Mouse (Mus musculus) CH12.LX (cell line): ENCODE measurements around the gene Sfswap. TPM values are rescaled to one million over a fixed set of nuclear protein-coding genes. Genes with fewer than 3 reads are reported as not detected.

ENCODE experiments used
- DNase-seq: peaks from one replicate; pipeline ENCODE4 v3.0.0-alpha.2; 2013; ENCODE audit errors: extremely low read depth
- H3K27ac ChIP-seq: 2 replicates; pipeline ENCODE4 v1.5.1; 2012; ENCODE audit warnings: low read depth, mild to moderate bottlenecking, control low read depth, moderate library complexity; ENCODE audit not compliant: insufficient read depth
- H3K27me3 ChIP-seq: replicated peaks from 2 replicates; pipeline ENCODE3; 2012; ENCODE audit warnings: inconsistent platforms
- H3K36me3 ChIP-seq, 2 experiments: replicated peaks in 1 of 2; 2 replicates each; pipeline versions ENCODE3 to v1.6.1; 2012; ENCODE audit warnings: inconsistent platforms in 1 of 2, low read length in 1 of 2, mild to moderate bottlenecking in 1 of 2, mixed read lengths in 1 of 2, moderate library complexity in 1 of 2; ENCODE audit not compliant: control insufficient read depth in 1 of 2, insufficient read depth in 1 of 2
- H3K4me1 ChIP-seq, 2 experiments: 2 replicates each; pipeline ENCODE4 v1.6.1; 2012; ENCODE audit warnings: inconsistent platforms in 1 of 2, moderate library complexity in 1 of 2; ENCODE audit not compliant: insufficient read depth in 2 of 2, control insufficient read depth in 1 of 2
- H3K4me2 ChIP-seq: 2 replicates; pipeline ENCODE4 v1.6.1; 2012; ENCODE audit warnings: low read depth, mild to moderate bottlenecking, control low read depth; ENCODE audit not compliant: poor library complexity, insufficient read depth, severe bottlenecking
- H3K4me3 ChIP-seq, 3 experiments: fragments of 150-350 bp in 1 of 3; sonication (generic) in 1 of 3; replicated peaks in 1 of 3; 2 replicates each; pipeline versions ENCODE3 to v1.5.1; 2011 to 2012; ENCODE audit warnings: low read depth in 2 of 3, low read length in 2 of 3, mild to moderate bottlenecking in 2 of 3, moderate library complexity in 2 of 3, control low read depth in 1 of 3, improper control_type of control experiment in 1 of 3, inconsistent platforms in 1 of 3, mixed read lengths in 1 of 3; ENCODE audit not compliant: poor library complexity in 1 of 3
- H3K79me2 ChIP-seq: replicated peaks from 2 replicates; pipeline ENCODE4 v1.6.1; 2012; ENCODE audit warnings: mild to moderate bottlenecking, moderate library complexity; ENCODE audit not compliant: control insufficient read depth, poor library complexity, insufficient read depth, severe bottlenecking; ENCODE audit errors: extremely low read depth
- H3K9ac ChIP-seq: 2 replicates; pipeline ENCODE4 v1.6.1; 2012; ENCODE audit warnings: low read depth, mild to moderate bottlenecking, control low read depth, moderate library complexity; ENCODE audit not compliant: insufficient read depth
- H3K9me3 ChIP-seq: replicated peaks from 2 replicates; pipeline ENCODE3; 2012; ENCODE audit warnings: low read length, inconsistent platforms, mixed read lengths
- BHLHE40 ChIP-seq: IDR thresholded peaks from 2 replicates; pipeline ENCODE4 v1.6.1; 2011; ENCODE audit warnings: mild to moderate bottlenecking, low read depth, low read length, improper control_type of control experiment
- CHD2 ChIP-seq: IDR thresholded peaks from 2 replicates; pipeline ENCODE4 v1.6.1; 2011; ENCODE audit warnings: low read length, improper control_type of control experiment
- ELF1 ChIP-seq: IDR thresholded peaks from 2 replicates; pipeline ENCODE4 v1.6.1; 2014; ENCODE audit warnings: low read depth, mild to moderate bottlenecking, inconsistent platforms, low read length, improper control_type of control experiment
- EP300 ChIP-seq: IDR thresholded peaks from 2 replicates; pipeline ENCODE4 v1.6.1; 2011; ENCODE audit warnings: low read length, improper control_type of control experiment
- GABPA ChIP-seq: IDR thresholded peaks from 2 replicates; pipeline ENCODE4 v1.6.1; 2012; ENCODE audit warnings: low read depth, low read length, improper control_type of control experiment, inconsistent platforms; ENCODE audit not compliant: insufficient replicate concordance
- HCFC1 ChIP-seq: IDR thresholded peaks from 2 replicates; pipeline ENCODE4 v1.6.1; 2012; ENCODE audit warnings: low read depth, mild to moderate bottlenecking, inconsistent platforms, low read length, improper control_type of control experiment
- JUN ChIP-seq: IDR thresholded peaks from 2 replicates; pipeline ENCODE4 v1.6.1; 2011; ENCODE audit warnings: low read depth, mild to moderate bottlenecking, low read length, improper control_type of control experiment, moderate library complexity; ENCODE audit not compliant: insufficient read depth
- JUND ChIP-seq: conservative IDR thresholded peaks from 2 replicates; pipeline ENCODE4 v1.6.1; 2011; ENCODE audit warnings: low read depth, low read length, improper control_type of control experiment
- KAT2A ChIP-seq: IDR thresholded peaks from 2 replicates; pipeline ENCODE4 v1.6.1; 2012; ENCODE audit warnings: low read length, improper control_type of control experiment, inconsistent platforms; ENCODE audit not compliant: insufficient replicate concordance
- MAFK ChIP-seq: IDR thresholded peaks from 2 replicates; pipeline ENCODE4 v1.6.1; 2011; ENCODE audit warnings: low read length, improper control_type of control experiment; ENCODE audit not compliant: insufficient replicate concordance
- MAZ ChIP-seq: IDR thresholded peaks from 2 replicates; pipeline ENCODE4 v1.6.1; 2012; ENCODE audit warnings: low read depth, mild to moderate bottlenecking, inconsistent platforms, low read length, improper control_type of control experiment, moderate library complexity
- MEF2A ChIP-seq: IDR thresholded peaks from 2 replicates; pipeline ENCODE4 v1.6.1; 2014; ENCODE audit warnings: low read depth, mild to moderate bottlenecking, inconsistent platforms, low read length, improper control_type of control experiment, borderline replicate concordance
- MXI1 ChIP-seq: IDR thresholded peaks from 2 replicates; pipeline ENCODE4 v1.6.1; 2011; ENCODE audit warnings: mild to moderate bottlenecking, low read depth, low read length, improper control_type of control experiment
- NRF1 ChIP-seq: IDR thresholded peaks from 2 replicates; pipeline ENCODE4 v1.6.1; 2014; ENCODE audit warnings: low read depth, mild to moderate bottlenecking, inconsistent platforms, low read length, improper control_type of control experiment, moderate library complexity
- PAX5 ChIP-seq: IDR thresholded peaks from 2 replicates; pipeline ENCODE4 v1.6.1; 2012; ENCODE audit warnings: low read length, inconsistent platforms, mixed read lengths
- POLR2AphosphoS2 ChIP-seq: IDR thresholded peaks from 2 replicates; pipeline ENCODE4 v1.6.1; 2011; ENCODE audit warnings: low read depth, low read length, improper control_type of control experiment
- RCOR1 ChIP-seq: conservative IDR thresholded peaks from 2 replicates; pipeline ENCODE4 v1.6.1; 2012; ENCODE audit warnings: low read depth, mild to moderate bottlenecking, inconsistent platforms, low read length, improper control_type of control experiment
- SMC3 ChIP-seq: IDR thresholded peaks from 2 replicates; pipeline ENCODE4 v1.6.1; 2011; ENCODE audit warnings: low read depth, low read length, improper control_type of control experiment
- TBP ChIP-seq: conservative IDR thresholded peaks from 2 replicates; pipeline ENCODE4 v1.6.1; 2011; ENCODE audit warnings: low read depth, low read length, improper control_type of control experiment
- TCF12 ChIP-seq: IDR thresholded peaks from 2 replicates; pipeline ENCODE4 v1.6.1; 2014; ENCODE audit warnings: low read depth, mild to moderate bottlenecking, inconsistent platforms, low read length, improper control_type of control experiment
- UBTF ChIP-seq: IDR thresholded peaks from 2 replicates; pipeline ENCODE4 v1.6.1; 2012; ENCODE audit warnings: low read depth, mild to moderate bottlenecking, inconsistent platforms, low read length, improper control_type of control experiment, moderate library complexity
- ZC3H11A ChIP-seq: IDR thresholded peaks from 2 replicates; pipeline ENCODE4 v1.6.1; 2012; ENCODE audit warnings: low read depth, mild to moderate bottlenecking, inconsistent platforms, low read length, improper control_type of control experiment
- ZMIZ1 ChIP-seq: IDR thresholded peaks from 2 replicates; pipeline ENCODE4 v1.6.1; 2012; ENCODE audit warnings: low read depth, mild to moderate bottlenecking, inconsistent platforms, low read length, improper control_type of control experiment
- dilution Hi-C: fragments of 300-500 bp; cut with MboI; formaldehyde crosslinking; loops from 2 replicates; pipeline ENCODE4 v1.14.3; 2020; ENCODE audit warnings: low sequenced_read_pairs; ENCODE audit not compliant: extremely low pct_unique_long_range_greater_than_20kb, extremely low pct_ligation_motif_present
- in situ Hi-C: fragments of 300-500 bp; cut with MboI; formaldehyde crosslinking; loops from 3 replicates; pipeline ENCODE4 v1.14.3; 2019; ENCODE audit warnings: low sequenced_read_pairs, low pct_ligation_motif_present, low pct_unique_long_range_greater_than_20kb, mixed read lengths
- polyA plus RNA-seq: library from polyadenylated mRNA; unstranded; fragments of >175 nt; gene quantifications from 2 replicates; pipeline ENCODE4 v1.2.1, GENCODE M21; 2012; ENCODE audit warnings: low read depth; ENCODE audit not compliant: insufficient read length
- total RNA-seq, 2 experiments: library from RNA; depleted of rRNA; stranded (reverse); fragments of 300-350 nt in 1 of 2; fragments of >200 nt in 1 of 2; gene quantifications; 2 replicates each; pipeline ENCODE4 v1.2.3; 2012 to 2014

Sfswap gene
- total and polyA plus RNA-seq, 3 experiments, result 24.9 to 70.4 (median 36.0) TPM

DNA sequence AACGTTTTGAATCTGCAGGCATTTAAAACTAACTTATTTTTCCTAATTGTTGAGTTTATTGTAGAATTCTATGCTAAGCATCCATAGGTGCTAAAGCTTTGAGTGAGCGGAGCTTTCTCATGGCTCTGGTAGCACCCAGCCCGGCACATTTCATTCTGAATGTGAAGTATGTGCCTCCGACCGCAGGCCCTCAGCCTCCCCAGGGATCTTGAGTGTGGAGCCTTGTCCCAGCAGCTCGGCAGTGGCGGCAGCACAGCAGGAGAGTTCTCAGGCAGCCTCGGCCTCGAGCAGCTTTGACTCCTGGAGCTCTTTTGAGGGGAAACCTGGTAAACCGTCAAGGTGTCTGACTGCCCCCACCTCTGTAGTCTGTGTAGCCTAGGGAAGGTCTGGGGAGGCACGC, 58.3 kb downstream of the Sfswap start:
- Histone ChIP-seq H3K4me1 (no peaks in the 10 kb centered on the region), H3K4me3 (no peak overlapping the region), H3K9me3 (no peaks in the 10 kb centered on the region), H3K9ac (no peak overlapping the region), H3K27ac (no peak overlapping the region), H3K79me2 (no peaks in the 10 kb centered on the region), H3K4me2 (no peak overlapping the region), H3K27me3 (no peaks in the 10 kb centered on the region), H3K36me3 (peaks cover 79 to 97% of the 10 kb centered on the region in 2 experiments)
- DNase-seq, result no peak
- TF ChIP-seq RCOR1 (no peak), GABPA (no peak), NRF1 (no peak), MEF2A (no peak), SMC3 (no peak), MXI1 (no peak), EP300 (no peak), JUND (no peak), HCFC1 (no peak), PAX5 (no peak), MAZ (no peak), KAT2A (no peak), BHLHE40 (no peak), MAFK (no peak), TCF12 (no peak), CHD2 (no peak), UBTF (no peak), ZMIZ1 (no peak), POLR2AphosphoS2 (no peak)
- in situ Hi-C loops, result no loop called here
- dilution Hi-C loops, result no loop called here

- no peaks in the 10 kb centered on the region for H3K4me1 ChIP-seq
- no peaks in the 10 kb centered on the region for H3K27me3 ChIP-seq
- no peak overlapping the region for H3K9ac ChIP-seq
- peaks cover 73 to 96% of the 10 kb centered on the region in 2 experiments for H3K36me3 ChIP-seq
- no peak overlapping the region for H3K4me2 ChIP-seq
- no peak overlapping the region for H3K4me3 ChIP-seq
- in situ Hi-C loops, result no loop called here
- dilution Hi-C loops, result no loop called here
- no peak overlapping the region for H3K27ac ChIP-seq
- H3K79me2 ChIP-seq, result no peaks in the 10 kb centered on the region
- no peak for DNase-seq
- no peaks in the 10 kb centered on the region for H3K9me3 ChIP-seq
- TF ChIP-seq HCFC1 (no peak), GABPA (no peak), ZC3H11A (no peak), JUN (no peak), UBTF (no peak), ELF1 (no peak), TBP (no peak), MAZ (no peak), TCF12 (no peak), RCOR1 (no peak)
Measured at GRCm38 (mm10) chr5:129562342-129562741, 61.3 kb downstream of the Sfswap start.
